Mouse (Mus musculus) liver, adult 2 months (tissue): Measurements from ENCODE around the gene Ecpas.

Source experiments
- CTCF ChIP-seq: fragments of 200-500 bp; IDR thresholded peaks from 2 replicates; pipeline ENCODE4 v1.5.1; 2011; ENCODE audit warnings: low read depth, low read length, control low read depth
- POLR2A ChIP-seq: fragments of 200-500 bp; IDR thresholded peaks from 2 replicates; pipeline ENCODE4 v1.6.1; 2011; ENCODE audit warnings: low read length, control low read depth; ENCODE audit not compliant: insufficient read depth; ENCODE audit errors: extremely low read depth

DNA sequence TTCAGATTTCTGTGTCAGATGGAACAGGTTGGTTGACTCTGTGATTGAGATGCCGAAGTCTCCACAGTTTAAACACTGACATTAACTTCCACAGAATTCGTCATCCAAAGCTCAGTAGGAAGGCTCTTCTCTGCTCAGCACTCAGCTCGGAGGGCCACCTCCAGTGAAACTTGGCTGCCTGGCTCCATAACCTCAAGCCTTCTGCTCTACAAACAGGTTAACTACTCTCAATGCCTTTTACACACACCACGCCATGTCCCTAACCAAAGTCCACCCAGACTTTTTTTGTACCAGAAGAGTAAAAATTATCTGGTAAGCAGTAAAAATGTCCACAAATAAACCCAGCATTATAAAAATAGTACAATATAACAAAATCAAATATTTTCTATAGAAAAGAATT is 15.1 kb downstream of the Ecpas start:
- TF ChIP-seq CTCF = no peak
- TF ChIP-seq POLR2A = no peak
